Mouse (Mus musculus): ENCODE data around the gene Sesn2.

- TF ChIP-seq NELFE (IDR thresholded peaks at IDR 0.05; ENCODE audit: low read depth, low read length) (no peak), TCF12 (IDR thresholded peaks at IDR 0.05; ENCODE audit: low read depth, low read length) (no peak), CTCF (IDR thresholded peaks at IDR 0.05 in 2 of 3, conservative IDR thresholded peaks at IDR 0.05 in 1 of 3; ENCODE audit: control insufficient read depth in 1 of 3, insufficient read depth in 1 of 3, low read depth in 2 of 3, low read length in 3 of 3, poor library complexity in 1 of 3, severe bottlenecking in 1 of 3) (no peak), ELF1 (IDR thresholded peaks at IDR 0.05; ENCODE audit: low read depth, low read length) (no peak), BHLHE40 (IDR thresholded peaks at IDR 0.05; ENCODE audit: borderline replicate concordance, low read depth, low read length) (no peak), POLR2A (IDR thresholded peaks at IDR 0.05; ENCODE audit: control insufficient read depth in 1 of 2, insufficient read depth in 1 of 2, low read depth in 1 of 2, low read length in 2 of 2, poor library complexity in 1 of 2) (no peak), USF1 (IDR thresholded peaks at IDR 0.05; ENCODE audit: low read depth, low read length) (no peak), GATA1 (IDR thresholded peaks at IDR 0.05; ENCODE audit: low read depth, low read length) (no peak), CHD1 (IDR thresholded peaks at IDR 0.05; ENCODE audit: low read depth, low read length) (no peak), SIN3A (IDR thresholded peaks at IDR 0.05; ENCODE audit: low read length) (no peak), JUND (IDR thresholded peaks at IDR 0.05; ENCODE audit: low read depth, low read length) (no peak), RAD21 (IDR thresholded peaks at IDR 0.05; ENCODE audit: low read depth, low read length) (no peak), EP300 (IDR thresholded peaks at IDR 0.05; ENCODE audit: low read depth in 1 of 2, low read length in 2 of 2) (no peak)
Measured at GRCm38 (mm10) chr4:132464255-132464613, 46.1 kb downstream of the Sesn2 start.
